Mouse (Mus musculus): ENCODE results near the gene H6pd. TPM values are rescaled to one million over a fixed set of nuclear protein-coding genes. Genes with fewer than 3 reads are reported as not detected.

H6pd gene
- polyA plus RNA-seq, 2 experiments, result 13.3 to 22.6 TPM

DNA sequence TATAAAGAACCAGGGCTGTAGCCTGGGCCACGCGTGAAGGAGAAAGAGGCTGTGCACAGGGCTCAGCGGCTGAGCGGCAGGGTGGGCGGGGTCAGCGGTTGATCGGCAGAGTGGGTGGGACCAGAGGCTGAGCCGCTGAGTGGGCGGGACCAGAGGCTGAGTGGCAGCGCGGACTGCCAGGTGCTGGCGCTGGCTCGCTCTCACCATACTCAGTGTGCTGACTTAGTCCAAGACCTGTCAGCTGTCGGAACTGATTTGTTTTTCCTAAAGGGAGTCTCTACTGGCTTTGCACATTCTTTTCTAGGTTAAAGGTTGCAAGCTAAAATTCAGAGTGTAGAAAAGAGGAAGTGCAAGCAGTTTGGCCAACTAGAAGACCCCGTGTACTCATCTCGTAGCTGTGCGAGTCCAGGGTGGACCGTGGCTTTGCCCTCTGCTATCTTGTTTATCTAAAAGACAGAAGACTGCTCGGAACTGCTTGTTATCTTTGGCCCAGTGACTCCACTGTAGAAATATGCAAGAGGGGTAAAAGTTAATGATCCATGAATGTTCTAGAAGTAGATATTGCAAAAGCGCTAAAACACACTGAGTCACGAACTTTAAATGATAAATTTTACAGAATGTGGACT lies 19.8 kb downstream of the H6pd start:
- no peak overlapping the region for H3K27ac ChIP-seq (replicated peaks; ENCODE audit: low read depth, low read length)
- 11% methylated on average over 21 of the region's 21 CpGs for WGBS
- H3K27me3 ChIP-seq (ENCODE audit: control insufficient read depth, insufficient read depth, low read length), result no peaks in the 10 kb centered on the region
- peak; percentile 90 for DNase-seq (ENCODE audit: low spot score)
- peak; percentile 88 for ATAC-seq (ENCODE audit: low FRiP score, low read depth)
- peak overlapping the region; percentile 53 for H3K4me2 ChIP-seq (replicated peaks; ENCODE audit: low read depth, low read length, severe bottlenecking)
- H3K9me3 ChIP-seq (ENCODE audit: control insufficient read depth, low read length), result no peaks in the 10 kb centered on the region
- H3K9ac ChIP-seq (ENCODE audit: low read depth, low read length, severe bottlenecking), result no peak overlapping the region
- peaks cover 24% of the 10 kb centered on the region for H3K4me1 ChIP-seq (ENCODE audit: control insufficient read depth, insufficient read depth, low read length)
- H3K4me3 ChIP-seq (replicated peaks; ENCODE audit: low read length), result peak overlapping the region; percentile 19; the same call in 1 of the 2 replicates
- TF ChIP-seq POLR2A (IDR thresholded peaks at IDR 0.05; ENCODE audit: borderline replicate concordance, extremely low read depth, insufficient read depth, insufficient read length), result no peak
- no peaks in the 10 kb centered on the region for H3K36me3 ChIP-seq (ENCODE audit: control insufficient read depth, insufficient read depth, low read length)

- H3K4me1 ChIP-seq (ENCODE audit: control insufficient read depth, insufficient read depth, low read length), result peaks cover 24% of the 10 kb centered on the region
- no peaks in the 10 kb centered on the region for H3K9me3 ChIP-seq (ENCODE audit: control insufficient read depth, low read length)
- no peak for DNase-seq (ENCODE audit: low spot score)
- H3K4me2 ChIP-seq (replicated peaks; ENCODE audit: low read depth, low read length, severe bottlenecking), result 0 out of 2 replicates have a peak overlapping the region, but pooled peaks have one; percentile 53
- H3K27ac ChIP-seq (replicated peaks; ENCODE audit: low read depth, low read length), result no peak overlapping the region
- H3K27me3 ChIP-seq (ENCODE audit: control insufficient read depth, insufficient read depth, low read length), result no peaks in the 10 kb centered on the region
- H3K9ac ChIP-seq (ENCODE audit: low read depth, low read length, severe bottlenecking), result no peak overlapping the region
- peaks cover 7% of the 10 kb centered on the region for H3K36me3 ChIP-seq (ENCODE audit: control insufficient read depth, insufficient read depth, low read length)
- ATAC-seq (ENCODE audit: low FRiP score, low read depth), result no peak
- WGBS, result 83% methylated on average over 6 of the region's 6 CpGs
- no peak overlapping the region for H3K4me3 ChIP-seq (replicated peaks; ENCODE audit: low read length)
- TF ChIP-seq POLR2A (IDR thresholded peaks at IDR 0.05; ENCODE audit: borderline replicate concordance, extremely low read depth, insufficient read depth, insufficient read length), result no peak
These were observed 20.5 kb downstream of the H6pd start for GRCm38 (mm10) chr4:149988301-149988700.

GRCm38 (mm10) chr4:149986671-149987417 lies 22.0 kb downstream of the H6pd start:
- H3K27me3 ChIP-seq (ENCODE audit: control insufficient read depth, insufficient read depth, low read length), result no peaks in the 10 kb centered on the region
- DNase-seq (ENCODE audit: low spot score), result no peak
- 78% methylated on average over 10 of the region's 10 CpGs for WGBS

DNA sequence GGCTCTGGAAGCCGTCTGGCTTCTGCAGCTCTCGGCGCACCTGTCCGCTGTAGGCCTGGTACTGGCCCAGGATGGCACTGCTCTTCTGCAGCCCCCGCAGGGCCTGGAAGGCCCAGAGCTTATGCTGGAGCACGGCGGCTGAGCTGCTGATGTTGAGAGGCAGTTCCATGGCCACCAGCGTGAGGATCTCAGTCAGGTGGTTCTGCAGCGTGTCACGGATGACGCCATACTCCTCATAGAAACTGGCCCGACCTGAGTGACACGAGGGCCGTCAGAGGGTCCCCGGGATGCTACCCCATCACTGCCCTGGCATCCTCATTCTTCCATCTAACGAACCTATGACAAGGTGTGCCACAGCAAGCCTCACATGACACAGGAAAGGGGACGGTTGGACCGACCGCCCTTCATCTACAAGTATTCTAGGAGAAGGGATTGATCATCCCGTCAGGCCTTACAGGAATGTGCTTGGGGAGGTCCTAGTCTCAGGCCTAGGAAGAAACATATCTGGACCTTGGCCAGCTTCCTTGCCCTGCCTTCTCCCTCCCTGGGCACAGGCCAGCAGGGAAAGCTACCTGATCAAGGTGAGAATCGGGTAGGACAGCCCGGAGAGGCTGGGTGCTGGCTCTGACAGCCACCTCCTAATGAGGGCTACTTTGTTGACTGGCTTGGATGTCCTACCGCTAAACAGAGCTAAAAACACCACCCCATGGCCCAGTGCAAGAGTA lies 24.7 kb downstream of the H6pd start:
- Histone ChIP-seq H3K4me1 (ENCODE audit: control insufficient read depth, insufficient read depth, low read length) (peaks cover 11% of the 10 kb centered on the region), H3K4me3 (replicated peaks; ENCODE audit: low read length) (no peak overlapping the region), H3K27me3 (ENCODE audit: control insufficient read depth, insufficient read depth, low read length) (no peaks in the 10 kb centered on the region), H3K4me2 (replicated peaks; ENCODE audit: low read depth, low read length, severe bottlenecking) (no peak overlapping the region), H3K9ac (ENCODE audit: low read depth, low read length, severe bottlenecking) (no peak overlapping the region), H3K27ac (replicated peaks; ENCODE audit: low read depth, low read length) (no peak overlapping the region), H3K9me3 (ENCODE audit: control insufficient read depth, low read length) (no peaks in the 10 kb centered on the region), H3K36me3 (ENCODE audit: control insufficient read depth, insufficient read depth, low read length) (peaks cover 26% of the 10 kb centered on the region)
- ATAC-seq (ENCODE audit: low FRiP score, low read depth) (no peak), DNase-seq (ENCODE audit: low spot score) (no peak)
- no peak for TF ChIP-seq POLR2A (IDR thresholded peaks at IDR 0.05; ENCODE audit: borderline replicate concordance, extremely low read depth, insufficient read depth, insufficient read length)
- 90% methylated on average over 23 of the region's 23 CpGs for whole genome bisulfite sequencing

More at GRCm38 (mm10) chr4:149986671-149987417, 22.0 kb downstream of the H6pd start:
- Histone ChIP-seq H3K4me2 (replicated peaks; ENCODE audit: low read depth, low read length, severe bottlenecking) (no peak overlapping the region), H3K27ac (replicated peaks; ENCODE audit: low read depth, low read length) (no peak overlapping the region), H3K4me1 (ENCODE audit: control insufficient read depth, insufficient read depth, low read length) (peaks cover 24% of the 10 kb centered on the region), H3K9ac (ENCODE audit: low read depth, low read length, severe bottlenecking) (no peak overlapping the region), H3K4me3 (replicated peaks; ENCODE audit: low read length) (no peak overlapping the region), H3K36me3 (ENCODE audit: control insufficient read depth, insufficient read depth, low read length) (peaks cover 18% of the 10 kb centered on the region), H3K9me3 (ENCODE audit: control insufficient read depth, low read length) (no peaks in the 10 kb centered on the region)
- TF ChIP-seq POLR2A (IDR thresholded peaks at IDR 0.05; ENCODE audit: borderline replicate concordance, extremely low read depth, insufficient read depth, insufficient read length), result no peak
- ATAC-seq (ENCODE audit: low FRiP score, low read depth), result no peak

DNA sequence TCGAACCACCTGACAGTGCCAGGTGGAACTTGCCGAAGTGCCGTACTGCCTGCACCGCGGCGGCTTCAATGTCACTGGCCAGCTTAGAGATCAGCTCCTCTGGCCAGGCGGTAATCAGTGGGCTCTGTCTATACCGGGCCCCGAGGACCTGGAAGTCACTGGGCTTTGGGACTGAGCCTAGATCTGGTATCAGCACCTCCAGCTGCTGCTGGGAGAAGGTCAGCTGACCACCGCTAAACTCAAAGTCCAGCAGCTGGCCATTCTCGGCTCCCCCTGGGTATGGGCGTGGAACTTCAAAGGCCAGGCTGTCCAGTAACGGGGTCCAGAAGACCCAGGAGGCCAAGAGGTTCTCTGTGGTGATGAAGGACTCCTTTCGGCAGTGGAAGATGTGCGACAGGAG lies 26.7 kb downstream of the H6pd start:
- Histone ChIP-seq H3K36me3 (ENCODE audit: control insufficient read depth, insufficient read depth, low read length) (peaks cover 26% of the 10 kb centered on the region), H3K9me3 (ENCODE audit: control insufficient read depth, low read length) (no peaks in the 10 kb centered on the region), H3K4me2 (replicated peaks; ENCODE audit: low read depth, low read length, severe bottlenecking) (no peak overlapping the region), H3K4me3 (replicated peaks; ENCODE audit: low read length) (no peak overlapping the region), H3K9ac (ENCODE audit: low read depth, low read length, severe bottlenecking) (no peak overlapping the region), H3K27ac (replicated peaks; ENCODE audit: low read depth, low read length) (no peak overlapping the region), H3K4me1 (ENCODE audit: control insufficient read depth, insufficient read depth, low read length) (peaks cover 13% of the 10 kb centered on the region), H3K27me3 (ENCODE audit: control insufficient read depth, insufficient read depth, low read length) (no peaks in the 10 kb centered on the region)
- ATAC-seq (ENCODE audit: low FRiP score, low read depth) (no peak), DNase-seq (ENCODE audit: low spot score) (no peak)
- 77% methylated on average over 15 of the region's 15 CpGs for WGBS
- TF ChIP-seq POLR2A (IDR thresholded peaks at IDR 0.05; ENCODE audit: borderline replicate concordance, extremely low read depth, insufficient read depth, insufficient read length), result no peak

All from limb, embryonic 14.5 days (tissue).